Mouse (Mus musculus) lung, postnatal 25 days (tissue): Measurements from ENCODE around the gene Spred3.
A peak's percentile ranks its signal among the peaks of the same experiment; 100 is the strongest.

Source experiments
- DNase-seq: peaks from one replicate; pipeline ENCODE4 v3.0.0; 2022; ENCODE audit warnings: low spot score

Spred3 gene

GRCm38 (mm10) chr7:29126173-29126915, 43.9 kb downstream of the Spred3 start:
- DNase-seq: peak; percentile 80

GRCm38 (mm10) chr7:29124970-29125369, 45.2 kb downstream of the Spred3 start, which contains the start of gene Ryr1:
TSS of gene Ryr1 (minus strand) at chr7:29125179.
- peak; percentile 66 for DNase-seq

GRCm38 (mm10) chr7:29123531-29124358, 46.5 kb downstream of the Spred3 start:
- no peak for DNase-seq

GRCm38 (mm10) chr7:29122821-29123220, 47.4 kb downstream of the Spred3 start:
- DNase-seq: no peak

GRCm38 (mm10) chr7:29119526-29119925, 50.7 kb downstream of the Spred3 start:
- no peak for DNase-seq

- no peak for DNase-seq
Observed at GRCm38 (mm10) chr7:29118142-29118851, 51.9 kb downstream of the Spred3 start.

GRCm38 (mm10) chr7:29108992-29109955, 60.9 kb downstream of the Spred3 start:
- DNase-seq: peak; percentile 51
